Mouse (Mus musculus): ENCODE measurements around the gene Eed.
A peak's percentile ranks its signal among the peaks of the same experiment; 100 is the strongest.
"Not testable (repeated sequence)": the region's sequence is repeated elsewhere in the genome, so short reads cannot be mapped to it uniquely, and the experiment has no call there.

Eed gene

DNA sequence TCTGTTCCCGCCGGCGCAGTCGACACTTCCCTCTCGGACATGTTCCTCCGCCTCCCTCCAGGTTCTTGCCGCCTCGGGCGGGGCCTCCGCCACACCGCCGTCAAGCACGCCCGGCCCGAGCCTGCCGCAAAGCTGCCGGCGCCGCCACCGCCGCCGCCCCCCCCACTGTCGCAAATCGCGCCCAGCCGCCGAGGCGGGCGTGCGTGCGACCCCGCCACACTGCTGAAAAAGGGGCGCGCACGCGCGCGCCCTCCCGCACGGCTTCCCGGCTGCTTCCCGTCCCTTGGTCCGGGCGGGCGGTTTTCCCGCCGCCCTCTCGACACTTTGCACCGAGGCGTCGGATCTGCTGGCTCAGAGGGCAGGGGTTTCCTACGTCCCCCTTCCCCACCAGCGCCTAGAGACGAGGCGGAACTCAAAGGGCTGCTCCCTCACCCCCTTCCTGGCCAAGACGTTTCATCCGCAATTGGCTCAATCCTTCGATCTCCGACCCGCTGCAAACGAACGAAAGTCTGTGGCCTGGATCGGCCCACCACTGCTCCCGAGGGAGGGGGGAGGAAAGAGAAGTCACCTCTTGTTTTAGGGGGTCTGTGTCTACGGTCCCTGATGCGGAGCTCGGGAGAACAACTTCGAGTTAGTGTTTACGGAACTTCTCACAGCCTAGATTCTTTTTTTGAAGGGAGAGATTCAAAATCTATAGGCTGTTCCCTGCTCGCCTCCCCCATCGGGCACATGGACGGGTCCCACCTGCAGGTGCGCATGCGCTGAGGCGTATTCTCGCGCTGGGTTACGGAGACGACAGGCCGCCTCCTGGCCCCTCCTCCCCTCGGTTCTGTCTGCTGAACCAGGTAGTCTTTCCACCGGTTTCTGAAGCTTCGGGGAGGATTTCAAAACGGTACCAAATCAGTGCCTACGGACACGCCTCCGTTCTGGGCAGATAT, at the start of gene Eed:
TSS of gene Eed (minus strand) at position 499 of the 938 bp plus-strand sequence.
- peak; percentile 94 for DNase-seq

- DNase-seq = peak; percentile 43
These were observed 49.0 kb upstream of the Eed start for GRCm38 (mm10) chr7:90029548-90030485.

- DNase-seq = no peak
These were observed 48.2 kb upstream of the Eed start for GRCm38 (mm10) chr7:90028888-90029547.

DNA sequence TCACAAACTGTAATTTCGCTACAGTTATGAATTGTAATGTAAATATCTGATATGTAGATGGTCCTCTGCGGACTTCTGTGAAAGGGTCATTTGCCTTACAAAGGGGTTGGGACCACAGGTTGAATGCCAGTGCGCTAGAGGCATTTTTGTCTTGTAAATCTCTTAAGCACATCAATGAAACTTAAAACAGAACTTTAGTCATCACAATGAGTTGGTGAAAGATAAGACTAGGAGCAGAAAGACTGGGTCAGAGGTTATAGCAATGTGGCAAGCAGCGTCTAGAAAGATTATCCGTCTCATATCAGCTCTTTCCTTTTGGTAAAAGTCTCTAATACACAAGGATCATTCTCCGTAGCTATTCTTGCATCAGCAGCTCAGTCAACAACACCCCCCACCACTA, 44.2 kb upstream of the Eed start:
- DNase-seq = no peak

DNA sequence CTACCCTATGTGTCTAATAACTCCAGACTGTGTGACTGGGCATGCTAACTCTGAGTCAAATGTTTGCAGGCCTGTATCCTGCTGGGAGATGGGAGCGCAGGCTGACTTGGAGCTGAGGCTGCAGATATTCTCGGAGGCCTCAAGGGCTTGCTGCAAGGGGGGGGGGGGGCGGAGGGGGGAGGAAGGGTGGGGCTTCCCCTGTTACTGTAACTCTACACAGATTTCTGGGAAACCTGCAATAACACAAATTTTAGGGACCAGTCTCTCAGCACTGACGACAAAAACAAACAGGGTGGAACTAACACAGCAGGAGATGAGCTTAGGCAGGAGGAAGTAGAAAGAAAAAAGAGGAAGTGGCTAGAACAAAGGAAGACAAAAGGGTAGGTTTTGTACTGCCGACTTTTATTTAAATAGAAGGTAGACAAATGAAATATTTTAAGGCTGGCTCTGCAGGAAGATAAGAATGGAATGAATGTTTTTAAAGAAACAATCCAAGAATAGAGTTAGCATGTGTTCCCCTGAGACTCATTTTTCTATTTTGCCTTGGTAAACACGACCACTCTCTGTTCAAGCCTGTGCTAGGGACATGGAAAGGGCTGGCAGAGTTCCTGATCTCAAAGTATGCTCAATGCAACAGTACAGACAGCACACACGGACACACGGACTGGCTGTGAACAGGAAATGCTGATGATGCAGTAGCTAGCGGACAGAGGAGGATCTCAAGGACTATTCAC, 42.4 kb upstream of the Eed start:
- no peak for DNase-seq

GRCm38 (mm10) chr7:90020331-90020730, 39.5 kb upstream of the Eed start:
- no peak for DNase-seq

GRCm38 (mm10) chr7:90019570-90019969, 38.8 kb upstream of the Eed start:
- no peak for DNase-seq

DNA sequence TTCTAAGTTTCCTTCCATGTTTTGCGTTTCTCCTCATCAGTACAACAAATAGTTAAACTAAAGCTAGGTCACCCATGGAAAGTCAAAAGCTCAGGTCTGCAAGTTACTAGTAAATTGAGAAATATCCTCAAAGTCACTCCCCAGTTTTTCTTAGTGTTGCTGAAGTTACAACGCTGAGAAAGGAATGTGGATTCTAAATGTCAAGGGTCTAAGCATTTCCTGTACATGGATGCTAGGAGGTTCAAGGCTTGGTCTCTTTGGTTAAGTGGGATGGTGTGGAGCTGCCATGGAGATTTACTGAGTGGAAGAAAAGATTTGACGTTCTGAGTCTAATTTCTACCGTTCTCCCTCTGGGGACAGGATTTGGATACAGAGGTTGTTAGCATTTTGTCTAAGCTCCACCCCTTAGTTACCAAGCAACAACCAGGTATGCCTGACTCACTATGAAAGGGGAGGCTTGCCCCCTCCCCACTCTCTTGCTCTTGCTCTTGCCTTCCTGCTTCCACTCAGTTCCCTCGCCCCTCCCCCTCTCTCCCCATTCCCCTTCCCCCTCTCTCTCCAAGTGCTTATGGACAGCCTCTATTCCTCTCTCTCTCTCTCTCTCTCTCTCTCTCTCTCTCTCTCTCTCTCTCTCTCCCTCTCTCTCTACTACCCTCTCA, 36.3 kb upstream of the Eed start:
- no peak for DNase-seq

DNA sequence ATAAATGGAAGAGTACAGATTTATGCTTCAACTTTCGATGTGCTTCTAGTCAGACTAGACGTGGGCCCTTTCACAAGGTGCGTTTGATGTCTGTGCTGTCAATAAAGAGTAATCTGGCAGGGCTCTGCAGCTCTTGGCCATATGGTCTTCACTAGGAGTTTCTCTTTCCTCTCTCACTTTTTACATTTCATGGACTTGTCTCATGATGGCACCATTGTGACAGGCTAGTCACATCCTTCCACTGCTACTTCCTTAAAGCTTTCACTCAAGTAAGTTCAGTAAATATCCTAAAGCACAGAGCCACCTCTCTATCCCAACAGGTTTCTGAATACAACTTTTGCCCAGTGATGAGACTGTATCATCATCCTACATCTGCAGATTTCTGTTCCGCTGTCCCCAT, 35.7 kb upstream of the Eed start:
- peak; percentile 16 for DNase-seq

- DNase-seq = no peak
These were observed 26.2 kb upstream of the Eed start for GRCm38 (mm10) chr7:90006667-90007653.

DNA sequence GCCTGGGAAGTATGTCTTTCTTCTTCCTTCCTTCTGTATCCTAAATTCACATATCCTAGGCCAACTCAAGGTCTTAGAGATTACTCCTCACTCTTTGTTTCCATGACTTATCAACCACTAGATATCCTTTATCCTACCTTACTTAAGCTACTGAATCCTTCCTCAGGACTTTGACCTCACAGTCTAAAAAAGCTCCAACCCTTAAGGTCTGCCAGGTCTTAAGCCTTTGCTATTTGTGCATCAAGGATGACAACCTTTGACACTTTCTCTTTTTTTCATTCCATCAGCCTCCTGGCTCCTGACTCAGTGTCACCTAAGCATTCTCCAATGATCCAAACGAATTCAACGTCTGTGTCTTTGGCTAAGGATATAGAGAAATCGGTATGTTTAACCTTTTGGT, 24.0 kb upstream of the Eed start:
- no peak for DNase-seq

DNA sequence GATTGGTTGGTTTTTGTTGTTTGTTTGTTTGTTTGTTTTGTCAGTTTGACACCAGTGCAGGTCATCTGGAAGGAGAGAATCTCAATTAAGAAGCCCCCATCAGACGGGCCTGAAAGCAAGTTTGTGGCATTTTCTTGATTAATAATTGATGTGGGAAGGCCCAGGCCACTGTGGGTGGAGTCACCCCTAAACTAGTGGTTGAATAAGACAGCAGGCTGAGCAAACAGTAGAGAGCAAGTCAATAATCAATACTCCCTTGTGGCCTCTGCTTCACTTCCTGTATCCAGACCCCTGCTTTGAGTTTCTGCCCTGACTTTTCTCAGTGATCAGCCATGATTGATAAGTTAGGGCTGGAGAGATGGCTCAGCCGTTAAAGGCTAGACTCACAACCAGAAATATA, 21.6 kb upstream of the Eed start:
- DNase-seq = no peak

GRCm38 (mm10) chr7:89999491-89999890, 18.7 kb upstream of the Eed start:
- DNase-seq = no peak

DNA sequence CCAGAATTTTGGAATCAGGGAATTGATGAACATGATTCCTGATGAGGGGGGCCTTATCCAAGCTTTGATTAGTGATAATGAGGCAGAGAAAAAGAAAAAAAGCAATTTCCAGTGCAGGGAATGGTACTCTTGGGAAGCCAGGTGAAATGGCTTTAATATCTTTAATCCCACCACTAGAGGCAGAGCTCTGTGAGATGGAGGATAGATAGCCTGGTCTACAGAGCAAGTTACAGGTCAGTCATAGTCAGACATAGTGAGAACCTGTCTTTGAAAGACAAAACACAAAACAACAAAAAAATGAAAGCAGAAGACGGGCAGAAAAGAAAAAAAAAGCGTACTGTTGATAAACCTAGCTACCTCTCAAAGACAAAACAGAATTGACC, 17.8 kb upstream of the Eed start:
- DNase-seq = no peak

- peak; percentile 34 for DNase-seq
These were observed 17.3 kb upstream of the Eed start for GRCm38 (mm10) chr7:89998006-89998623.

DNA sequence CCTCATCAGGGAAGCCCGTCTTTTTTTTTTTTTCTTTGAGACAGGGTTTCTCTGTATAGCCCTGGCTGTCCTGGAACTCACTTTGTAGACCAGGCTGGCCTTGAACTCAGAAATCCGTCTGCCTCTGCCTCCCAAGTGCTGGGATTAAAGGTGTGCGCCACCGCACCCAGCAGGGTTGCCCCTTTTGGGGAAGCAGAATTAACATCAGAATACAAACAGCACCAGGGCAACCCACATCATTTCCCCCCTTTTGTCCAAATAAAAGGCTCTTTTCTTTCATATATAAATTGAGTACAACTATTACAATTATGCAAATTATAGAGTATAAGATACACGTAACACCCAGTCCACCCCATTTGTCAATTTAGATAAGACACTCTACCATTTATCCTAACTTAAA, 16.7 kb upstream of the Eed start:
- not testable (repeated sequence) for DNase-seq

DNA sequence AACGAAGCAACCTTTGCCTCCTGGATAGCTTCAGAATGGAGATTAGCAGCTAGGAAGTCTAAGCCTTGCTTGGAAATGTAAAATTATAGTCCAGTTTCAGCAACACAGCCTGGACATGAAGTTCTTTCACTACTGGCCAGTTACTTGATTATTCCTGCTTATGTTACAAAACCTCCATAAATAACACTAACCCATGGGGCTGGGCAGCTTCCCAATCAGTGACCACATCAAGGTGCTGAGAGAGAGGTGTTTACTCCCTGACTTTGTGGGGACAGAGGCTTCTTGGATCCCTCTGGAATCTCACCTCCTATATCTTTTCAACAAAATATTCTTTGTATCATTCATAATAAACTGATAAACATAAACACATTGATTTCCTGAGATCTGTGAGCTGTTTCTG, 12.3 kb upstream of the Eed start:
- no peak for DNase-seq

DNA sequence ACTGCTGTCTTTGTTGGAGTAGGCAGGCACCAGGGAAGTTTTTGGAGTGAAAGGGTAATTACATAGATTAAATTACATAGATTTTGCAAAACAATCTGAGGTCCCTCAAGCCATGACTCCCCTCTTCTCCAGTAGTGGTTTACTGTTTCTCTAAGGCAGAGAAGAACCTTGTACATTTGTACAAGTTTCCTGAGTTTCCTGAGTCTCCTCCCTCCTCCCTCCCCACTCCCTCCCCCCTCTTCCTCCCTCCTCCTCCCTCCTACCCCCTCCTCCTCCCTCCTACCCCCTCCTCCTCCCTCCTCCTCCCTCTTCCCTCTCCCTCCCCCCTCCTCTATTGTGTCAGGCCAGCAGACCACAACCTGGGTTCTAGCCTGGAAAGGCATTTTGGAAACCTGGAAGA, 3.6 kb upstream of the Eed start:
- no peak for DNase-seq

- DNase-seq = no peak
These were observed 2.7 kb upstream of the Eed start for GRCm38 (mm10) chr7:89983441-89983840.

DNA sequence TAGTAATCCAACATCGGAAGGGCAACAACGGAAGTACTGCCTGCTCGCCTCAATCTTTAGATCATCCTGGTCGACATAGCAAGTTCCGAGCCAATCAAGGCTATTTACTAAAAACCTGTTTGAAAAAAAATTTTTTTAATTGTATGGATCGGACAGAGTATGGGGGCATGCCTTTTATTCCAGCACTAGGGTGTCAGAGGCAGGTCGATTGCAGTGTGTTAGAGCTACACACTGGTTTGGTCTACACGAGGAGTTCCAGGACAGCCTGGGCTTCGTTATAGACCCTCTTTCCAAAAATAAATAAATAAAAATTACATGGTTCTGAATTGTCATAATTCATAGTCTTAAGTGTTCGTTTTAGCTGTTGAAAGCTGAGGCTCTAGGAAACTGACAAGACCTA, 774 bp upstream of the Eed start:
- no peak for DNase-seq

Data from kidney, adult 18-20 months (tissue).